Mouse (Mus musculus) MEL (cell line): ENCODE measurements around the gene Sart1. TPM values are rescaled to one million over a fixed set of nuclear protein-coding genes. Genes with fewer than 3 reads are reported as not detected.

Experiments used
- DNase-seq: peaks from one replicate; pipeline ENCODE4 v3.0.0; 2011; ENCODE audit warnings: low read depth, low spot score
- H3K27ac ChIP-seq: 2 replicates; pipeline ENCODE4 v1.5.1; 2012; ENCODE audit warnings: low read depth, mild to moderate bottlenecking, control low read depth, low read length, moderate library complexity; ENCODE audit not compliant: control insufficient read depth
- H3K27me3 ChIP-seq, 2 experiments: fragments of 150-350 bp in 1 of 2; sonication (generic) in 1 of 2; 2 replicates each; pipeline ENCODE4 v1.6.1; 2012; ENCODE audit warnings: low read length in 2 of 2, mild to moderate bottlenecking in 2 of 2, improper control_type of control experiment in 1 of 2, moderate library complexity in 1 of 2; ENCODE audit not compliant: insufficient read depth in 2 of 2, control insufficient read depth in 1 of 2
- H3K36me3 ChIP-seq, 2 experiments: 2 replicates each; pipeline ENCODE4 v1.6.1; 2012 to 2014; ENCODE audit warnings: low read length in 2 of 2, improper control_type of control experiment in 1 of 2, inconsistent platforms in 1 of 2, mild to moderate bottlenecking in 1 of 2; ENCODE audit not compliant: insufficient read depth in 2 of 2, control insufficient read depth in 1 of 2
- H3K4me1 ChIP-seq, 2 experiments: fragments of 150-350 bp in 1 of 2; sonication (generic) in 1 of 2; 2 replicates each; pipeline ENCODE4 v1.6.1; 2012; ENCODE audit warnings: low read length in 2 of 2, improper control_type of control experiment in 1 of 2, mild to moderate bottlenecking in 1 of 2; ENCODE audit not compliant: insufficient read depth in 2 of 2, control insufficient read depth in 1 of 2
- H3K4me3 ChIP-seq, 2 experiments: fragments of 150-350 bp in 1 of 2; sonication (generic) in 1 of 2; 2 replicates each; pipeline ENCODE4 v1.5.1; 2012; ENCODE audit warnings: low read depth in 2 of 2, low read length in 2 of 2, mild to moderate bottlenecking in 2 of 2, moderate library complexity in 2 of 2, control low read depth in 1 of 2, improper control_type of control experiment in 1 of 2; ENCODE audit not compliant: control insufficient read depth in 1 of 2, insufficient read depth in 1 of 2
- H3K79me2 ChIP-seq: 2 replicates; pipeline ENCODE4 v1.6.1; 2012; ENCODE audit warnings: mild to moderate bottlenecking, low read length, moderate library complexity; ENCODE audit not compliant: control insufficient read depth, poor library complexity, insufficient read depth
- H3K9ac ChIP-seq: 2 replicates; pipeline ENCODE4 v1.6.1; 2012; ENCODE audit warnings: low read depth, mild to moderate bottlenecking, control low read depth, low read length, moderate library complexity; ENCODE audit not compliant: control insufficient read depth, poor library complexity, severe bottlenecking
- H3K9me3 ChIP-seq: fragments of 150-350 bp; sonication (generic); replicated peaks from 2 replicates; pipeline ENCODE4 v1.6.1; 2012; ENCODE audit warnings: mild to moderate bottlenecking, low read length, improper control_type of control experiment, moderate library complexity; ENCODE audit not compliant: insufficient read depth
- BHLHE40 ChIP-seq: IDR thresholded peaks from 2 replicates; pipeline ENCODE4 v1.6.1; 2012; ENCODE audit warnings: low read depth, mild to moderate bottlenecking, inconsistent platforms, low read length, improper control_type of control experiment, borderline replicate concordance
- CHD2 ChIP-seq: IDR thresholded peaks from 2 replicates; pipeline ENCODE4 v1.6.1; 2011; ENCODE audit warnings: low read length, improper control_type of control experiment
- CTCF ChIP-seq, 3 experiments: IDR thresholded peaks in 2 of 3; conservative IDR thresholded peaks in 1 of 3; 2 replicates each; pipeline ENCODE4 v1.5.1; 2011 to 2012; ENCODE audit warnings: low read length in 3 of 3, low read depth in 2 of 3, mild to moderate bottlenecking in 2 of 3, improper control_type of control experiment in 1 of 3, inconsistent platforms in 1 of 3, mixed read lengths in 1 of 3, moderate library complexity in 1 of 3; ENCODE audit not compliant: control insufficient read depth in 1 of 3, insufficient read depth in 1 of 3, poor library complexity in 1 of 3, severe bottlenecking in 1 of 3
- E2F4 ChIP-seq: IDR thresholded peaks from 2 replicates; pipeline ENCODE4 v1.6.1; 2011; ENCODE audit warnings: low read depth, low read length, improper control_type of control experiment, borderline replicate concordance
- ELF1 ChIP-seq: IDR thresholded peaks from 2 replicates; pipeline ENCODE4 v1.6.1; 2014; ENCODE audit warnings: low read depth, mild to moderate bottlenecking, inconsistent platforms, low read length, improper control_type of control experiment, moderate library complexity
- EP300 ChIP-seq, 2 experiments: IDR thresholded peaks; 2 replicates each; pipeline ENCODE4 v1.6.1; 2011; ENCODE audit warnings: improper control_type of control experiment in 2 of 2, low read length in 2 of 2, low read depth in 1 of 2, mild to moderate bottlenecking in 1 of 2
- ETS1 ChIP-seq: IDR thresholded peaks from 2 replicates; pipeline ENCODE4 v1.6.1; 2012; ENCODE audit warnings: low read depth, mild to moderate bottlenecking, inconsistent platforms, low read length, improper control_type of control experiment, moderate library complexity
- JUND ChIP-seq: IDR thresholded peaks from 2 replicates; pipeline ENCODE4 v1.6.1; 2011; ENCODE audit warnings: low read depth, mild to moderate bottlenecking, improper control_type of control experiment, low read length
- MAFK ChIP-seq: IDR thresholded peaks from 2 replicates; pipeline ENCODE4 v1.6.1; 2011; ENCODE audit warnings: low read depth, mild to moderate bottlenecking, low read length, improper control_type of control experiment, borderline replicate concordance
- MAX ChIP-seq: IDR thresholded peaks from 2 replicates; pipeline ENCODE4 v1.6.1; 2011; ENCODE audit warnings: low read length, improper control_type of control experiment
- MEF2A ChIP-seq: IDR thresholded peaks from 2 replicates; pipeline ENCODE4 v1.6.1; 2014; ENCODE audit warnings: low read depth, mild to moderate bottlenecking, inconsistent platforms, low read length, improper control_type of control experiment; ENCODE audit not compliant: poor library complexity, insufficient replicate concordance, severe bottlenecking; ENCODE audit errors: extremely low read depth
- MXI1 ChIP-seq: IDR thresholded peaks from 2 replicates; pipeline ENCODE4 v1.6.1; 2011; ENCODE audit warnings: mild to moderate bottlenecking, low read depth, low read length, improper control_type of control experiment
- MYB ChIP-seq: IDR thresholded peaks from 2 replicates; pipeline ENCODE4 v1.6.1; 2011; ENCODE audit warnings: mild to moderate bottlenecking, low read depth, low read length, improper control_type of control experiment
- NRF1 ChIP-seq: IDR thresholded peaks from 2 replicates; pipeline ENCODE4 v1.6.1; 2014; ENCODE audit warnings: low read depth, mild to moderate bottlenecking, inconsistent platforms, low read length, improper control_type of control experiment, moderate library complexity; ENCODE audit not compliant: poor library complexity, insufficient read depth, severe bottlenecking
- POLR2A ChIP-seq, 2 experiments: IDR thresholded peaks; 2 replicates each; pipeline ENCODE4 v1.6.1; 2011 to 2012; ENCODE audit warnings: low read length in 2 of 2, mild to moderate bottlenecking in 2 of 2, control low read depth in 1 of 2, improper control_type of control experiment in 1 of 2, low read depth in 1 of 2, moderate library complexity in 1 of 2; ENCODE audit not compliant: control insufficient read depth in 1 of 2, insufficient read depth in 1 of 2, poor library complexity in 1 of 2
- POLR2AphosphoS2 ChIP-seq: IDR thresholded peaks from 2 replicates; pipeline ENCODE4 v1.6.1; 2011; ENCODE audit warnings: low read length, improper control_type of control experiment
- RAD21 ChIP-seq: IDR thresholded peaks from 2 replicates; pipeline ENCODE4 v1.6.1; 2011; ENCODE audit warnings: mild to moderate bottlenecking, low read depth, low read length, improper control_type of control experiment
- RCOR1 ChIP-seq: IDR thresholded peaks from 2 replicates; pipeline ENCODE4 v1.6.1; 2012; ENCODE audit warnings: low read depth, mild to moderate bottlenecking, inconsistent platforms, low read length, improper control_type of control experiment
- SIN3A ChIP-seq: IDR thresholded peaks from 2 replicates; pipeline ENCODE4 v1.6.1; 2012; ENCODE audit warnings: low read length, improper control_type of control experiment, inconsistent platforms
- TAL1 ChIP-seq: IDR thresholded peaks from 2 replicates; pipeline ENCODE4 v1.6.1; 2012; ENCODE audit warnings: mild to moderate bottlenecking, inconsistent platforms, low read length, moderate library complexity, mixed read lengths
- TCF12 ChIP-seq: IDR thresholded peaks from 2 replicates; pipeline ENCODE4 v1.6.1; 2014; ENCODE audit warnings: low read depth, mild to moderate bottlenecking, inconsistent platforms, low read length, improper control_type of control experiment, moderate library complexity
- USF1 ChIP-seq: IDR thresholded peaks from 2 replicates; pipeline ENCODE4 v1.6.1; 2014; ENCODE audit warnings: low read depth, mild to moderate bottlenecking, inconsistent platforms, low read length, improper control_type of control experiment, moderate library complexity
- ZKSCAN1 ChIP-seq: IDR thresholded peaks from 2 replicates; pipeline ENCODE4 v1.6.1; 2012; ENCODE audit warnings: low read depth, mild to moderate bottlenecking, inconsistent platforms, low read length, improper control_type of control experiment, moderate library complexity
- ZMIZ1 ChIP-seq: IDR thresholded peaks from 2 replicates; pipeline ENCODE4 v1.6.1; 2012; ENCODE audit warnings: low read depth, mild to moderate bottlenecking, inconsistent platforms, low read length, improper control_type of control experiment, moderate library complexity
- polyA plus RNA-seq, 2 experiments: library from polyadenylated mRNA; stranded (reverse) in 1 of 2; unstranded in 1 of 2; fragments of >175 nt in 1 of 2; fragments of >200 nt in 1 of 2; gene quantifications; 2 replicates each; pipeline versions ENCODE4 v1.2.1 to v1.2.4; 2012; ENCODE audit warnings: low replicate concordance in 2 of 2, low read depth in 1 of 2; ENCODE audit not compliant: insufficient read length in 2 of 2, insufficient read depth in 1 of 2, missing spikeins in 1 of 2
- total RNA-seq: library from RNA; depleted of rRNA; stranded (reverse); fragments of 300-350 nt; gene quantifications from 2 replicates; pipeline ENCODE4 v1.2.3, GENCODE M21; 2012

Gene Sart1
- total and polyA plus RNA-seq, 3 experiments = 117 to 141 TPM; not detected in 1

DNA sequence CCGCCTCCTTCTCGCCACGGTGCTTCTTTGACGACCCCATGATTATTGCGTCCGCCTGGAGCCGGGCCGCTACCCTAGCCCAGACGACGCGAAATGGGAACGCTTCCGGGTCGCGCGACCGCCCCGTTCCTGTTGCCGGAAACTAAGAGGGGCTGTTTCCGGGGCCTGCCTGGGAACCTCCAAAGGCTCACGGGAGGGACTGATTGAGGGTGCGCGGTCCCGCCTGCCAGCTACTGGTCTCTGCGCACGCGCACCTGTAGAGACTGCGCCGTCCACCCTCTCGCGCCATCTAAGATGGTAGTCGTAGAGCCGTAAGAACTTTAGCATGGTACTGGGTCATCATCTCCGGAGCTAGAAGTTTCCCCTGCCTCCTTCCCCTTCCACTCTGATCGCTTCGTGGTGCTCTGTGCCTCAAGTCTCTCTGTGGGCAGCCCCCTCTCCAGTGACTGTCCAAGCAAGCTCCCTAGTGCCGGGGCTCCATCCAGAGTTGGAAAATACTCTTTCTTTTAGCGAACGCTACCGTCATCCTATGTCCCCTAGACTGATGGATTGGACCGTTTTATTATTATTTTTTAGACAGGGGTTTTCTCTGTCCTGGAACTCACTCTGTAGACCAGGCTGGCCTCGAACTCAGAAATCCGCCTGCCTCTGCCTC, at the start of gene Sart1 (continued):
- TF ChIP-seq CHD2 = no peak
- peak; percentile 92 to 94 for TF ChIP-seq POLR2A (IDR thresholded peaks at IDR 0.05; ENCODE audit: control insufficient read depth in 1 of 2, insufficient read depth in 1 of 2, low read depth in 1 of 2, low read length in 2 of 2, poor library complexity in 1 of 2)
- TF ChIP-seq ZKSCAN1 = no peak
- TF ChIP-seq TCF12 = peak; percentile 89

DNA sequence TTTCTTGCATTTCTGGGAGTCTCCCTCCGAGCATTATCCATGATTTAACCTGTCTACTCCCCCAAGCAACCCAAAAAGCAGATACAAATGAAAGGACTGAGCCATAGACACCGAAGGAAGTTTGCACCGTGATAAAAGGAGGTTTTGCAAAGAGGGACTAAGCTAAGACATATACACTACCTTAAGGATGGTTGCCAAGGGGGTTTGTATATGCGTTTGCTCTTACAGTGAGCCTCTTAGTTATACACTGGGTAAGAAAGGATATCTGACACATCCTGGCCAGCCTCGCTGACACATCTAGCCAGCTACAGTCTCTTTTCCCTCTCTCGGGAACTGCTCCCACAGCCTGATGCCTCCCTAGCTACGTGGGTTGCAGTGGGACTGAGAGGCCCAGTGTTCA, 45.4 kb upstream of the Sart1 start:
- H3K4me3 ChIP-seq = peak overlapping the region; percentile 70 to 71
- peak overlapping the region; percentile 53 for H3K27ac ChIP-seq

DNA sequence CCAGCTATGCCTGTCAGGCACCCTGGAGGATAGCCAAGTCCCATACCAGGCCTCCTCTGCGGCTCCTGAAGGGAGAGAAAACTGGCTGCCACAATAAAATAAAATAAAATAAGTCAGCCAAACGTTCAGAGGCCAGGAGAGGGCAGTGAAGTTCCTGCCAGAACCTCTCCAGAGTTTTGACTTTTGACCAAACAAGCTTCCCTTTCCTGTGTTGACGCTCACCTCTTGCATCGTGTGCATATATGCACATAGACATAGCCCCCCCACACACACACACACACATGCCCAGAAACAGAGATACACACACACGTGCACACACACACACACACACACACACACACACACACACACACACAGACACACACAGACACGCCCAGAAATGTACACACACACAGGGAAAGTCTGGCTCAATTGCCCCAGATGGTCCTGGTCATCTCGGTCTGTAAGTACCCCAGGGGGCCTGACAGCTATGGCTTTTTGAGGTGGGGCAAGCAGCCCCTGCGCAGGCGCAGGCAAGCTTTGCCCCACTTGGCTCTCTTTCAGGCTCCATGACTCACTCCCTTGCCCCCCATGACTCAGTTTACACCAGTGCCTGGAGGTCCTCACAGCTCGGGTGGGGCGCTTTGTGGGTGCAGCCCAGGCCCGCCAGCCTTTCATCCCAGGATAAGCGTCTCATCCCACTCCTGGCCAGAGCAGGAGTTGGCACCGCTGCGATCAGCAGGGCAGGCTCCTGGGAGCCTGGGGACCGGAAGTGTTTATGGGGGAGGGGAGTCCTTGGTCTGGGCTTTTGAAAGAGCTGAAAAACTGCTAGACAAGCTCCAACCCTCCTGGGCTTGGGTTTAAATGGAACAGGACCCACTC, 44.7 kb upstream of the Sart1 start:
- H3K9ac ChIP-seq = peak overlapping the region; percentile 79
- no peaks in the 10 kb centered on the region for H3K9me3 ChIP-seq
- H3K4me1 ChIP-seq = peaks cover 5 to 16% of the 10 kb centered on the region in 2 experiments
- peaks cover 0 to 9% of the 10 kb centered on the region in 2 experiments; a peak in 2 of 4 replicates for H3K36me3 ChIP-seq
- no peaks in the 10 kb centered on the region; the same call in 1 of the 2 replicates for H3K79me2 ChIP-seq
- H3K27me3 ChIP-seq = no peaks in the 10 kb centered on the region
- peak overlapping the region; percentile 53 for H3K27ac ChIP-seq
- DNase-seq = peak; percentile 83
- H3K4me3 ChIP-seq = peak overlapping the region; percentile 70 to 71
- TF ChIP-seq MEF2A = no peak
- TF ChIP-seq CHD2 = peak; percentile 37; the same call in 1 of the 2 replicates
- peak in 1 of 2 experiments; percentile 20; a peak in 1 of 4 replicates for TF ChIP-seq EP300 (IDR thresholded peaks at IDR 0.05; ENCODE audit: low read depth in 1 of 2, low read length in 2 of 2)
- peak; percentile 76; the same call in 1 of the 2 replicates for TF ChIP-seq MXI1
- no peak for TF ChIP-seq RCOR1
- TF ChIP-seq ELF1 = peak; percentile 77
- TF ChIP-seq NRF1 = peak; percentile 89
- TF ChIP-seq E2F4 = no peak
- no peak; the same call in 1 of the 2 replicates for TF ChIP-seq JUND
- TF ChIP-seq MYB = no peak
- peak; percentile 48; the same call in 1 of the 2 replicates for TF ChIP-seq TCF12
- TF ChIP-seq RAD21 = peak; percentile 58
- no peak for TF ChIP-seq MAFK
- no peak for TF ChIP-seq BHLHE40
- peak in 1 of 2 experiments; percentile 53; a peak in 1 of 4 replicates for TF ChIP-seq POLR2A (IDR thresholded peaks at IDR 0.05; ENCODE audit: control insufficient read depth in 1 of 2, insufficient read depth in 1 of 2, low read depth in 1 of 2, low read length in 2 of 2, poor library complexity in 1 of 2)
- no peak for TF ChIP-seq TAL1
- peak; percentile 30 to 70 (median 49); a peak in 5 of 6 replicates for TF ChIP-seq CTCF (IDR thresholded peaks at IDR 0.05 in 2 of 3, conservative IDR thresholded peaks at IDR 0.05 in 1 of 3; ENCODE audit: control insufficient read depth in 1 of 3, insufficient read depth in 1 of 3, low read depth in 2 of 3, low read length in 3 of 3, poor library complexity in 1 of 3, severe bottlenecking in 1 of 3)
- TF ChIP-seq ETS1 = peak; percentile 44
- TF ChIP-seq ZKSCAN1 = no peak
- TF ChIP-seq USF1 = no peak
- no peak for TF ChIP-seq POLR2AphosphoS2
- TF ChIP-seq ZMIZ1 = peak; percentile 73; the same call in 1 of the 2 replicates
- TF ChIP-seq MAX = 0 out of 2 replicates have a peak, but pooled peaks have one; percentile 51
- peak; percentile 83 for TF ChIP-seq SIN3A

More for the DNA sequence above, 45.4 kb upstream of the Sart1 start:
- DNase-seq = no peak
- TF ChIP-seq TCF12 (no peak), RCOR1 (no peak)
- Histone ChIP-seq H3K9ac (peak overlapping the region; percentile 79), H3K27me3 (no peaks in the 10 kb centered on the region), H3K79me2 (no peaks in the 10 kb centered on the region; the same call in 1 of the 2 replicates), H3K4me1 (peaks cover 5 to 16% of the 10 kb centered on the region in 2 experiments), H3K9me3 (no peaks in the 10 kb centered on the region), H3K36me3 (peaks cover 0 to 9% of the 10 kb centered on the region in 2 experiments; a peak in 2 of 4 replicates)
